Mouse (Mus musculus): Measurements from ENCODE around the gene Caskin2.

DNA sequence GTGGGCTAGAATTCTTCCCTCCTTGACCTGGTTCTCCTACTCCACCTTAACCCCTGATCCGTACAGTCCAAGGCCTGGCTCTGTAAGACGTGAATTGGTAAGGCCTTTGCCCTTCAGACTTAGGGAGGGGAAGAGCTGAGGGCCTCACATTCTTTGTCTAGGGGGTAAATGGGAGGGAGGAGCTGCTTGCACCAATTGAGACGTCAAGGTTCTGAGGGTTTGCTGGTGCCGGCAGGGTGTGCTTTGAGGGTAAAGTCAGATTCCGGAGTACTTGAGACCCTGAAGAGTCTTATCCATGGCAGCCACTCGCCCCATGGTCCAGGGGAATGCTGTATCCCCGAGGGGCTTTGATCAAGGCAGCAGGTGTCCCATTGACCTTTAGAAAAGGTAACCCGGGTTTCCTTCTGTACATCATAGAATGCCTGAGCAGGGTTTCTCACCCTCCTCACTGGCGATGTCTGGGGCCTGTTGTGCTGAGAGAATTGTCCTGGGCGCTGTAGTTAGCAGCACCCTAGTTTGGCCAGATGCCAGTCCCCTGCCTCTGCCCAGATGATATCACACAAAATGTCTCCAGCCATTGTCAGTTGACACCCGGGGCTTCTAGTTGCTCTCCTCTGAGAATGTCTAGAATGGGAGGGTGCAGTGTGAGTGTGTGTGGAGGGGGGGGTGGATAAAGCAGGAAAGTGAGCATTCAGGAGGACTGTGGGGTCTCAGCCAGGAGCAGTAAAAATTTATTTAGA, 23.4 kb upstream of the Caskin2 start:
- TF ChIP-seq CTCF (IDR thresholded peaks at IDR 0.05; ENCODE audit: low read depth, low read length) (no peak), POLR2A (IDR thresholded peaks at IDR 0.05; ENCODE audit: extremely low read depth, insufficient read depth, low read length) (no peak)

Data from liver, adult 2 months (tissue).